Mouse (Mus musculus): ENCODE measurements around the gene Napa. TPM values are rescaled to one million over a fixed set of nuclear protein-coding genes. Genes with fewer than 3 reads are reported as not detected.

The Napa gene
- 100 to 1,000 TPM in 1 of 2 experiments, 10 to 100 TPM in 1; 92.4 to 109 TPM for total RNA-seq (2021)
- long read RNA-seq, experiment 1, transcript Napa-201 (11 exons, 2,517 nt) = major isoform, 139 of 196 reads
- long read RNA-seq, experiment 1, partial matches to known transcripts = 3 of 196 reads
- long read RNA-seq, experiment 1, other reads (novel, unspliced or antisense) = 54 of 196 reads
- long read RNA-seq, experiment 2, transcript Napa-201 (11 exons, 2,517 nt) = major isoform, 227 of 313 reads
- long read RNA-seq, experiment 2, partial matches to known transcripts = 7 of 313 reads
- long read RNA-seq, experiment 2, other reads (novel, unspliced or antisense) = 77 of 313 reads

GRCm38 (mm10) chr7:16098021-16099017 is at the start of gene Napa:
Napa (plus strand) TSS chr7:16098458.
- intact Hi-C loops (cut with DNase I) = no loop called here
- DNase-seq = peak; percentile 94 to 97

GRCm38 (mm10) chr7:16048675-16049575 is 49.3 kb upstream of the Napa start:
- intact Hi-C loops (cut with DNase I) = no loop called here
- DNase-seq = no peak

GRCm38 (mm10) chr7:16049576-16049915 is 48.7 kb upstream of the Napa start:
- DNase-seq = no peak
- intact Hi-C loops (cut with DNase I) = no loop called here

GRCm38 (mm10) chr7:16050600-16050999 is 47.7 kb upstream of the Napa start:
- no peak for DNase-seq
- intact Hi-C loops (cut with DNase I) = loop anchor here (2.0 kb wide), 1 partner anchor 68 kb away; no protein-coding TSS in a partner anchor

GRCm38 (mm10) chr7:16051883-16052595 is 46.2 kb upstream of the Napa start:
- intact Hi-C loops (cut with DNase I) = loop anchor here (2.0 kb wide), 1 partner anchor 69 kb away; no protein-coding TSS in a partner anchor
- peak; percentile 66 for DNase-seq

GRCm38 (mm10) chr7:16052684-16053083 is 45.6 kb upstream of the Napa start:
- peak; percentile 91 to 93 for DNase-seq
- intact Hi-C loops (cut with DNase I) = no loop called here

GRCm38 (mm10) chr7:16053105-16053504 is 45.2 kb upstream of the Napa start:
- DNase-seq = no peak
- intact Hi-C loops (cut with DNase I) = no loop called here

GRCm38 (mm10) chr7:16054966-16055365 is 43.3 kb upstream of the Napa start:
- intact Hi-C loops (cut with DNase I) = loop anchor here (5.0 kb wide), 1 partner anchor 37 kb away; no protein-coding TSS in a partner anchor

GRCm38 (mm10) chr7:16055665-16056064 is 42.6 kb upstream of the Napa start:
- intact Hi-C loops (cut with DNase I) = loop anchor here (5.0 kb wide), 1 partner anchor 37 kb away; no protein-coding TSS in a partner anchor
- DNase-seq = no peak

More at GRCm38 (mm10) chr7:16054966-16055365, 43.3 kb upstream of the Napa start:
- no peak for DNase-seq

GRCm38 (mm10) chr7:16056459-16057135 is 41.7 kb upstream of the Napa start:
- intact Hi-C loops (cut with DNase I) = loop anchor here (5.0 kb wide), 1 partner anchor 36 kb away; no protein-coding TSS in a partner anchor
- DNase-seq = no peak

- no peak for DNase-seq
- intact Hi-C loops (cut with DNase I) = loop anchor here (5.0 kb wide), 1 partner anchor 35 kb away; no protein-coding TSS in a partner anchor
These were observed 41.1 kb upstream of the Napa start for GRCm38 (mm10) chr7:16057136-16057534.

- intact Hi-C loops (cut with DNase I) = loop anchor here (2.0 kb wide), 1 partner anchor 91 kb away; no protein-coding TSS in a partner anchor
- DNase-seq = no peak
These were observed 36.8 kb upstream of the Napa start, which contains the start of gene Zfp541 for GRCm38 (mm10) chr7:16061219-16062098. Zfp541 (plus strand) TSS chr7:16061814.

- no peak for DNase-seq
- intact Hi-C loops (cut with DNase I) = no loop called here
These were observed 36.2 kb upstream of the Napa start for GRCm38 (mm10) chr7:16062099-16062420.

GRCm38 (mm10) chr7:16063490-16063889 is 34.8 kb upstream of the Napa start:
- no peak for DNase-seq
- intact Hi-C loops (cut with DNase I) = no loop called here

GRCm38 (mm10) chr7:16070846-16071245 is 27.4 kb upstream of the Napa start:
- DNase-seq = no peak
- intact Hi-C loops (cut with DNase I) = no loop called here

GRCm38 (mm10) chr7:16071906-16072305 is 26.4 kb upstream of the Napa start:
- intact Hi-C loops (cut with DNase I) = no loop called here
- no peak for DNase-seq

GRCm38 (mm10) chr7:16079947-16080346 is 18.3 kb upstream of the Napa start:
- intact Hi-C loops (cut with DNase I) = no loop called here
- no peak for DNase-seq

- intact Hi-C loops (cut with DNase I) = no loop called here
- no peak for DNase-seq
These were observed 17.7 kb upstream of the Napa start for GRCm38 (mm10) chr7:16080581-16080980.

Data from gastrocnemius, postnatal 36 days (tissue).